Mouse (Mus musculus) midbrain, embryonic 14.5 days (tissue): ENCODE data around the gene Ednra. TPM values are rescaled to one million over a fixed set of nuclear protein-coding genes. Genes with fewer than 3 reads are reported as not detected.

Source experiments
- ATAC-seq: fragments of 200-750 bp; cut with Nextera tagmentation; 2 replicates; pipeline ENCODE4 v1.8.0; 2017; ENCODE audit warnings: moderate number of reproducible peaks, moderate library complexity; ENCODE audit not compliant: low FRiP score, low TSS enrichment
- DNase-seq: peaks from one replicate; pipeline ENCODE4 v3.0.0-alpha.2; 2015
- H3K27ac ChIP-seq: fragments of 300-500 bp; sonication (generic); replicated peaks from 2 replicates; pipeline ENCODE4 v1.5.1; 2014; ENCODE audit warnings: mild to moderate bottlenecking, low read depth, low read length, moderate library complexity
- H3K27me3 ChIP-seq: fragments of 300-500 bp; sonication (generic); 2 replicates; pipeline ENCODE4 v1.6.1; 2014; ENCODE audit warnings: low read length, control low read depth, mixed read lengths; ENCODE audit not compliant: control insufficient read depth, insufficient read depth
- H3K36me3 ChIP-seq: fragments of 300-500 bp; sonication (generic); 2 replicates; pipeline ENCODE4 v1.6.1; 2014; ENCODE audit warnings: low read length, control low read depth; ENCODE audit not compliant: control insufficient read depth, insufficient read depth
- H3K4me1 ChIP-seq: fragments of 300-500 bp; sonication (generic); 2 replicates; pipeline ENCODE4 v1.6.1; 2014; ENCODE audit warnings: mild to moderate bottlenecking, antibody characterized with exemption, low read length, control low read depth; ENCODE audit not compliant: control insufficient read depth, insufficient read depth
- H3K4me2 ChIP-seq: fragments of 300-500 bp; sonication (generic); 2 replicates; pipeline ENCODE4 v1.6.1; 2014; ENCODE audit warnings: mild to moderate bottlenecking, low read length, moderate library complexity
- H3K4me3 ChIP-seq: fragments of 300-500 bp; sonication (generic); replicated peaks from 2 replicates; pipeline ENCODE4 v1.5.1; 2014; ENCODE audit warnings: low read depth, low read length
- H3K9ac ChIP-seq: fragments of 300-500 bp; sonication (generic); replicated peaks from 2 replicates; pipeline ENCODE4 v1.6.1; 2014; ENCODE audit warnings: mild to moderate bottlenecking, low read length, moderate library complexity
- H3K9me3 ChIP-seq: fragments of 300-500 bp; sonication (generic); 2 replicates; pipeline ENCODE4 v1.6.1; 2016; ENCODE audit warnings: low read length, control low read depth, mixed read lengths; ENCODE audit not compliant: control insufficient read depth
- WGBS: fragments of 180-500 bp; shearing (Covaris S2); extraction: QIAGEN DNeasy Blood & Tissue Kit; methylation state at CpG from one replicate; pipeline ENCODE4 v1.1.7; 2014; 5-methylcytosine and 5-hydroxymethylcytosine counted together
- polyA plus RNA-seq: library from polyadenylated mRNA; unstranded; fragments of >200 nt; fragmentation: Nextera tagmentation; extraction: Ambion mirVana; gene quantifications from 2 replicates; pipeline ENCODE4 v1.2.1, GENCODE M21; 2014

The Ednra gene
- polyA plus RNA-seq, 1 experiment from 2014 or later = 7.1 TPM

DNA sequence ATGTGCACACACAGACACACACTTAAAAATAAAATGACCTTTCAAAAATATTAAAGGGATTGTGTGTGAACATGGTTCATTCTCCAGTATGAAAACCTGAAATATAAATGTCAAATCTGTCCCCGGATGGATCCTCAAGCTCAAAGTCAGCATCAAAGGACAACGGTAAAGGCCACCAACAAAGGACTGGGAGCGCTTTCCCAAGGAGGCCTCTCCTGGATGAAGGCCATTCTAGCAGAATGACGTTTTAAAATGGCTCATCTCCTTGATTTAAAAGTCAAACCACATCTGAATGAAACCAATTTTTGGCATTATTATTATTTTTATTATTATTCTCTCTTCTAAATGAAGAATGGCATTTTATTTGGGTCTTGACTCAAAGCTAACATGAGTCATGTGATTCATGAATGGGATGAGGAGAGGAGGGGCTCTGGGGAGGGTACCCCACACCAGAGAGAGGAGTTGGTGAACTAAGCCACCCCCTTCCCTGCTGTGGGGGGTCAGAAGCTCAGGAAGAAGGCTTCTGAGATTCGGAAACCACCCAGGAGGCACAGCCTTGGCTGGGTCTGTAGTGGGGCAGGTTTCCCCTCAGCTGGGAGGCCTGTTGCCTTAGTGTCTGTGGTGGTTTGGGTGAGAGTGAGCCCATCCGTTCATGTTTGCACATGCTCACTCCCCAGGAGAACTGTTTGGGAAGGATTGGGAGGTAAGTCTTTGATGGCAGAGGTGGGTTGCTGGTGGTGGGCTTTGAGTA lies 40.7 kb downstream of the Ednra start:
- H3K4me3 ChIP-seq = no peak overlapping the region
- ATAC-seq (no peak), DNase-seq (no peak)
- H3K9ac ChIP-seq = no peak overlapping the region
- no peak overlapping the region for H3K27ac ChIP-seq
- H3K4me1 ChIP-seq = no peaks in the 10 kb centered on the region
- no peak overlapping the region for H3K4me2 ChIP-seq
- WGBS = 83% methylated on average over 6 of the region's 6 CpGs
- no peaks in the 10 kb centered on the region for H3K27me3 ChIP-seq
- H3K9me3 ChIP-seq = no peaks in the 10 kb centered on the region
- H3K36me3 ChIP-seq = no peaks in the 10 kb centered on the region

DNA sequence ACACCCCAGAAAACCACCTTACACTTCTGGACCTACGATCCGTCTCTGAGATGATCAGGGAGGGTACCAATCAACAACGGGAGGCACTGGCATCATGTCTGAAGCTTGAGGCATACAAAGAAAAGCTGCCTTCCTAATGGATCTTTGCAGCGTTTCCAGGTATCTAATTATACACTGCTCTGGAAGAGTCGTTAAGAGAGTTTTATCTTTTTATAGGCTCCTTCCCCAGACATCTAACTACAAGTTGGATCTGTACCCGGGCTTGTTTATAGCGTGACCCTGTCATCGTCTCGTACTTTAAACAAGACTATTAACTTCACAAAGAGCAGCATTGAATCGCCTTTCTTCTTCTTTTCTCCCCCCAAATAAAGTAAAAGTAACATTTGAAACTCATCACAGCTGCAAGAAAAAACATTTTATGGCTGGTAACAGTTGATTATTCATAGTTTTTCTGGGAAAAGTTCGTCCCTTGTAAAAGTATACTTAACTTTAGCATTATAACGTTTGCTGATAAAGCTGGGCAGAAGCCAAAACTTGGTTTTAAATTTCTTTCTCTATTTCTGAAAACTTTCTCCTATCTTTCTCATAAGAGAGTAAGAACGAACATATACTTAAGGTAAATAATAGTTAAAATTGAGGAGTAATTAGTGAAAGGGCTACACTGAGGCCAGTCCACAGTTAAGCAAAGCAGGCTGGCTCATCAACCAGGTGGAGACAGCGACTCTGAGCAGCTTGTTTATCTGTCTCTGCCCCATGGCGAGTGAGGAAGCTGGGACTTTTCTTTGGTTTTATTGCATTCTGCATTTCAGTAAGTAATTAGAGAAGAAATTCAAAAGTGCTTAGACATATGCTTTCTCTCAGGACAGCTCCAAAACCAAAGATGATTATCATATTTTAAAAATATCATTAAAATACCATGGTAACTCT lies 42.0 kb downstream of the Ednra start:
- H3K4me2 ChIP-seq = no peak overlapping the region
- no peak for DNase-seq
- WGBS = 81% methylated on average over 15 of the region's 15 CpGs
- H3K9ac ChIP-seq = no peak overlapping the region
- no peak overlapping the region for H3K4me3 ChIP-seq
- H3K4me1 ChIP-seq = no peaks in the 10 kb centered on the region
- H3K27ac ChIP-seq = no peak overlapping the region
- H3K9me3 ChIP-seq = no peaks in the 10 kb centered on the region
- no peaks in the 10 kb centered on the region for H3K36me3 ChIP-seq
- no peak for ATAC-seq
- H3K27me3 ChIP-seq = no peaks in the 10 kb centered on the region

GRCm38 (mm10) chr8:77672036-77672435 lies 52.2 kb downstream of the Ednra start:
- Histone ChIP-seq H3K4me1 (no peaks in the 10 kb centered on the region), H3K36me3 (no peaks in the 10 kb centered on the region), H3K27ac (no peak overlapping the region), H3K4me3 (no peak overlapping the region), H3K4me2 (no peak overlapping the region), H3K9ac (no peak overlapping the region), H3K9me3 (no peaks in the 10 kb centered on the region), H3K27me3 (no peaks in the 10 kb centered on the region)
- WGBS = 93% methylated on average over 4 of the region's 4 CpGs
- no peak for DNase-seq
- ATAC-seq = no peak

DNA sequence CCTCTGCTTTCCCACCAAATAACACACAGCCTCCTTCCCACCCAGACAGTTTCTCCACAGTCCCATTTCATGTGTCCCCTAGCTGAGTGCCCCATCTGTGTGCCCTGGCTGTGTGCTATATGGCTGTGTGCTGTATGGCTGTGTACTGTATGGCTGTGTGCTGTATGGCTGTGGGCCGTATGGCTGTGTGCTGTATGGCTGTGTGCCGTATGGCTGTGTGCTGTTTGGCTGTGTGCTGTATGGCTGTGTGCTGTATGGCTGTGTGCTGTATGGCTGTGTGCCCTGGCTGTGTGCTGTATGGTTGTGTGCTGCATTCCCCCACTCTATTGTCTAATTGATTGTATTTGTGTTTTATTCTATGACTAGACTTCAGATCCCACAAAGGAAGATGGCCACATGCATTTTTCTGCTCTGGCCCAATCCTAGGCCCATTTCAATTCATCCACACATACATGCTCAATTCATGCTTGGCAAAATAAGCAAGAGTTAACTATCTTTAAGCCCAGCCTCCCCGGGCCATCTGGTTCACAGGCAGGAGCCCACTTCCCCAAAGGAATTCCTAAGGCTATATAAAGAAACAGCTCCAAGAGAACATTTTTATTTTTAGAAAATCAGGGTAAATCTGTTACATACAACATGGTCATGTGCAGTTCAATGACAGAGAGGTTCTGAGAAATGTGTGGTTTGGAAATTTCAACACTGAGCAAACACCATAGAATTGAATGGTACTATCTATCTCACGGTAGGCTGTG lies 53.5 kb downstream of the Ednra start:
- DNase-seq = no peak
- H3K36me3 ChIP-seq = no peaks in the 10 kb centered on the region
- H3K4me2 ChIP-seq = no peak overlapping the region
- H3K27me3 ChIP-seq = no peaks in the 10 kb centered on the region
- no peaks in the 10 kb centered on the region for H3K9me3 ChIP-seq
- no peak overlapping the region for H3K27ac ChIP-seq
- no peaks in the 10 kb centered on the region for H3K4me1 ChIP-seq
- no peak overlapping the region for H3K4me3 ChIP-seq
- 86% methylated on average over 4 of the region's 4 CpGs for WGBS
- no peak overlapping the region for H3K9ac ChIP-seq
- no peak for ATAC-seq

DNA sequence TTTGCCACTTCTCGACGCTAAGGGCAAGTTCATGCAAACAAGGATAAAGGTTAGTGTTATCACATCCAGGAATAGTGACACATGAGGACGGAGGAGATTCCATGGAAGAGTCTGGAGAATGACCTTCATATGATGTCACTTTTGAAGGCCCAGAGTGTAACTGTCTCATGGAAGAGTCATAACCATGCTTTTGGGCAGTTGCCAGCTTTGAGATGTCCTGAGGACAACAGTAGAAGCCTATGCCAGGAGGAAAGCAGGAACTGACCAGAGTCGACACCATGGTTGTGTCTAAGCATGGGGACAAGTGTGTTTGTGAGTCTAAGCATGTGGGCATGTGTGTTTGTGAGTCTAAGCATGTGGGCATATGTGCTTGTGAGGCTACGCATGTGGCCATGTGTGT lies 56.3 kb downstream of the Ednra start:
- no peak overlapping the region for H3K4me2 ChIP-seq
- H3K4me3 ChIP-seq = no peak overlapping the region
- DNase-seq (no peak), ATAC-seq (no peak)
- H3K9me3 ChIP-seq = no peaks in the 10 kb centered on the region
- WGBS = 94% methylated on average over 5 of the region's 5 CpGs
- no peak overlapping the region for H3K27ac ChIP-seq
- no peaks in the 10 kb centered on the region for H3K27me3 ChIP-seq
- no peak overlapping the region for H3K9ac ChIP-seq
- no peaks in the 10 kb centered on the region for H3K4me1 ChIP-seq
- no peaks in the 10 kb centered on the region for H3K36me3 ChIP-seq

GRCm38 (mm10) chr8:77664901-77665300 lies 59.4 kb downstream of the Ednra start:
- Histone ChIP-seq H3K27ac (no peak overlapping the region), H3K36me3 (no peaks in the 10 kb centered on the region), H3K4me1 (no peaks in the 10 kb centered on the region), H3K27me3 (no peaks in the 10 kb centered on the region), H3K9ac (no peak overlapping the region), H3K4me3 (no peak overlapping the region), H3K9me3 (no peaks in the 10 kb centered on the region), H3K4me2 (no peak overlapping the region)
- ATAC-seq (no peak), DNase-seq (no peak)
- 95% methylated on average over 13 of the region's 13 CpGs for WGBS

GRCm38 (mm10) chr8:77659534-77660080 lies 64.7 kb downstream of the Ednra start:
- H3K27me3 ChIP-seq = no peaks in the 10 kb centered on the region
- no peaks in the 10 kb centered on the region for H3K9me3 ChIP-seq
- no peak overlapping the region for H3K9ac ChIP-seq
- no peaks in the 10 kb centered on the region for H3K4me1 ChIP-seq
- H3K27ac ChIP-seq = no peak overlapping the region
- 86% methylated on average over 4 of the region's 4 CpGs for WGBS
- ATAC-seq (no peak), DNase-seq (no peak)
- H3K4me2 ChIP-seq = no peak overlapping the region
- no peak overlapping the region for H3K4me3 ChIP-seq
- H3K36me3 ChIP-seq = no peaks in the 10 kb centered on the region

DNA sequence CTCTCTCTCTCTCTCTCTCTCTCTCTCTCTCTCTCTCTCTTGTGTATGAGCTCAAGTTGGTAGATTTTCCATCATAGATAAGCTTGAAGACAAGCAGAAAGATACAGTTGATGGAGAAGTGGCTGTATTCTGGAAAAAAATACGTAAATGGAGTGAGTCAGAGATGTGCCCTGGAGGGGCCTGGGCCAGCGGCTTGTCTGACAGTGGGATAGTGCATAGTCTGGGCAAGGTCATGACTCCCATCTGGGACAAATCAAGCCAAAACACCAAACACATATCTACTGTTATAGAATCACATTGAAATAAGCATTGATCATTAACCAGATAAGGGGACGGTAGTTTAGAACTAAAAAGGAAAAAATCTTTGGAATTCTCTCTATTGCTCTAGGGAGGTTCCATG lies 65.9 kb downstream of the Ednra start:
- H3K27me3 ChIP-seq = no peaks in the 10 kb centered on the region
- DNase-seq = no peak
- no peak overlapping the region for H3K27ac ChIP-seq
- no peak overlapping the region for H3K4me3 ChIP-seq
- H3K9ac ChIP-seq = no peak overlapping the region
- 95% methylated on average over 3 of the region's 3 CpGs for WGBS
- no peaks in the 10 kb centered on the region for H3K4me1 ChIP-seq
- no peak for ATAC-seq
- H3K4me2 ChIP-seq = no peak overlapping the region
- no peaks in the 10 kb centered on the region for H3K36me3 ChIP-seq
- H3K9me3 ChIP-seq = no peaks in the 10 kb centered on the region
